In the genomic region with DNA sequence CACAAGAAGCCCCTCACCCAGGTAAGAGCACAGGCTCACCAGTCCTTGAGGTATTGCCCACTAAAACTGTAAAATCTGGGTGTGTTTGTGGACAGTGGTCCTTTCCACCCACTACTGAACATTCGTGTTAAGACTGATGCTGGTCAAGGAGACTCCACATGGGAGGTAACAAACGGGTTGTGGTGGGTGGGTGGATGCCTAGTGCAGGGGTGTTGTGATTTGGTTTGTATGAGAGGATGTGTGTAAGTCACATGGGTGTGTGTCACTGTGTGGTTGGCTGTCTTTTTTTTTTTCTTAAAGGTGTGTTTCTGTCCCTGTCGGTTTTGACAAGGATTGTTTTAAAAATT, we compare ENCODE assay signal across 8 mouse cellular contexts. TPM values are rescaled to one million over a fixed set of nuclear protein-coding genes. Genes with fewer than 3 reads are reported as not detected.
DNase-seq lines count a peak whose midpoint lies in the region; ATAC-seq and TF ChIP-seq lines count a peak whose summit lies in the region.

No protein-coding gene starts in this region.

- peak overlapping the region; percentile 87 for H3K4me3 ChIP-seq in heart, embryonic 16.5 days (ENCODE audit: low read length)
- H3K4me3 ChIP-seq in G1E (ENCODE audit: low read depth, low read length), result peak overlapping the region; percentile 75; the same call in 1 of the 2 replicates
- peak overlapping the region; percentile 84 for H3K4me3 ChIP-seq in forebrain, embryonic 12.5 days (replicated peaks)
- H3K4me3 ChIP-seq in liver, embryonic 14.5 days (ENCODE audit: insufficient read depth in 1 of 2, low read depth in 2 of 2, low read length in 2 of 2), result peak overlapping the region; percentile 44 to 56; a peak in 2 of 4 replicates
- peak overlapping the region; percentile 61 for H3K4me3 ChIP-seq in stomach, postnatal 0 days (ENCODE audit: low read depth, low read length)

- 4% methylated on average over 3 of the region's 3 CpGs for WGBS in heart, embryonic 16.5 days
- WGBS in forebrain, embryonic 12.5 days, result 4% methylated on average over 3 of the region's 3 CpGs
- WGBS in liver, embryonic 14.5 days (ENCODE audit: insufficient replicate concordance), result 17% methylated on average over 3 of the region's 3 CpGs
- WGBS in stomach, postnatal 0 days, result 19% methylated on average over 3 of the region's 3 CpGs

- peak overlapping the region; percentile 96 for H3K27ac ChIP-seq in heart, embryonic 16.5 days (ENCODE audit: low read length)
- peak overlapping the region; percentile 99 for H3K27ac ChIP-seq in forebrain, embryonic 12.5 days
- H3K27ac ChIP-seq in liver, embryonic 14.5 days, result no peak overlapping the region
- peak overlapping the region; percentile 93 for H3K27ac ChIP-seq in stomach, postnatal 0 days (replicated peaks)

- H3K36me3 ChIP-seq in heart, embryonic 16.5 days (ENCODE audit: control insufficient read depth, insufficient read depth), result no peaks in the 10 kb centered on the region
- peaks cover 45% of the 10 kb centered on the region for H3K36me3 ChIP-seq in G1E (replicated peaks)
- H3K36me3 ChIP-seq in forebrain, embryonic 12.5 days (replicated peaks), result no peaks in the 10 kb centered on the region
- H3K36me3 ChIP-seq in liver, embryonic 14.5 days (replicated peaks; ENCODE audit: control insufficient read depth, insufficient read depth, low read depth), result no peaks in the 10 kb centered on the region
- no peaks in the 10 kb centered on the region for H3K36me3 ChIP-seq in stomach, postnatal 0 days (ENCODE audit: control insufficient read depth, insufficient read depth, low read length)

- no peaks in the 10 kb centered on the region for H3K9me3 ChIP-seq in heart, embryonic 16.5 days (replicated peaks; ENCODE audit: control insufficient read depth, low read length)
- no peaks in the 10 kb centered on the region for H3K9me3 ChIP-seq in G1E (replicated peaks)
- H3K9me3 ChIP-seq in forebrain, embryonic 12.5 days, result no peaks in the 10 kb centered on the region
- no peaks in the 10 kb centered on the region for H3K9me3 ChIP-seq in liver, embryonic 14.5 days (ENCODE audit: control insufficient read depth, low read length)
- no peaks in the 10 kb centered on the region for H3K9me3 ChIP-seq in stomach, postnatal 0 days (ENCODE audit: control insufficient read depth, low read length)

- H3K4me1 ChIP-seq in heart, embryonic 16.5 days (ENCODE audit: control insufficient read depth, insufficient read depth, low read length), result peaks cover 59% of the 10 kb centered on the region
- peaks cover 26% of the 10 kb centered on the region for H3K4me1 ChIP-seq in G1E (ENCODE audit: insufficient read depth, low read depth, low read length)
- H3K4me1 ChIP-seq in forebrain, embryonic 12.5 days, result peaks cover 66% of the 10 kb centered on the region
- H3K4me1 ChIP-seq in liver, embryonic 14.5 days (replicated peaks; ENCODE audit: control insufficient read depth in 2 of 2, insufficient read depth in 2 of 2, low read length in 1 of 2), result peaks cover 2 to 15% of the 10 kb centered on the region in 2 experiments; a peak in 2 of 4 replicates
- peaks cover 24% of the 10 kb centered on the region for H3K4me1 ChIP-seq in stomach, postnatal 0 days (replicated peaks; ENCODE audit: control insufficient read depth, insufficient read depth)

- no peaks in the 10 kb centered on the region for H3K27me3 ChIP-seq in heart, embryonic 16.5 days (ENCODE audit: control insufficient read depth, insufficient read depth, low read length)
- peaks cover 8% of the 10 kb centered on the region for H3K27me3 ChIP-seq in G1E (ENCODE audit: insufficient read depth, low read length)
- no peaks in the 10 kb centered on the region for H3K27me3 ChIP-seq in forebrain, embryonic 12.5 days
- no peaks in the 10 kb centered on the region for H3K27me3 ChIP-seq in liver, embryonic 14.5 days (ENCODE audit: control insufficient read depth, insufficient read depth, low read length)
- H3K27me3 ChIP-seq in stomach, postnatal 0 days (ENCODE audit: control insufficient read depth, insufficient read depth, low read length), result no peaks in the 10 kb centered on the region

- no peak for TF ChIP-seq EP300 in liver, embryonic 14.5 days (IDR thresholded peaks at IDR 0.05; ENCODE audit: low read depth)
- no peak for TF ChIP-seq EP300 in stomach, postnatal 0 days (optimal IDR thresholded peaks at IDR 0.05)

- DNase-seq in heart, postnatal 4 days, result no peak
- no peak for DNase-seq in G1E (ENCODE audit: low spot score)
- no peak for DNase-seq in liver, embryonic 14.5 days (ENCODE audit: low read depth in 3 of 3, low spot score in 3 of 3)
- DNase-seq in stomach, postnatal 0 days (ENCODE audit: low spot score), result no peak
- no peak for DNase-seq in embryo, embryonic 10.5 days (ENCODE audit: low spot score)
- DNase-seq in spleen, postnatal 36 days (ENCODE audit: low spot score in 2 of 2), result no peak

- H3K9ac ChIP-seq in heart, embryonic 16.5 days (ENCODE audit: low read length), result peak overlapping the region; percentile 94
- peak overlapping the region; percentile 91 for H3K9ac ChIP-seq in forebrain, embryonic 12.5 days
- no peak overlapping the region for H3K9ac ChIP-seq in liver, embryonic 14.5 days (replicated peaks)
- H3K9ac ChIP-seq in stomach, postnatal 0 days (ENCODE audit: low read length), result peak overlapping the region; percentile 83

- no peak for TF ChIP-seq CTCF in G1E (IDR thresholded peaks at IDR 0.05; ENCODE audit: low read depth, low read length)
- no peak for TF ChIP-seq CTCF in liver, embryonic 14.5 days (IDR thresholded peaks at IDR 0.05; ENCODE audit: low read depth)
- TF ChIP-seq CTCF in stomach, postnatal 0 days (IDR thresholded peaks at IDR 0.05; ENCODE audit: low read depth), result no peak

- ATAC-seq in heart, embryonic 16.5 days (replicated peaks; ENCODE audit: extremely low read depth, insufficient read depth, low FRiP score), result no peak
- no peak for ATAC-seq in G1E (ENCODE audit: extremely low read depth, insufficient number of reproducible peaks, low FRiP score, poor library complexity, severe bottlenecking)
- ATAC-seq in forebrain, embryonic 12.5 days (ENCODE audit: low FRiP score), result no peak
- no peak for ATAC-seq in liver, embryonic 14.5 days (ENCODE audit: insufficient read depth)
- ATAC-seq in stomach, postnatal 0 days (ENCODE audit: low FRiP score, low TSS enrichment), result no peak

- peak overlapping the region; percentile 68 for H3K4me2 ChIP-seq in heart, embryonic 16.5 days (ENCODE audit: low read depth, low read length)
- peak overlapping the region; percentile 73 for H3K4me2 ChIP-seq in forebrain, embryonic 12.5 days
- peak overlapping the region; percentile 63 for H3K4me2 ChIP-seq in liver, embryonic 14.5 days (ENCODE audit: low read depth)
- H3K4me2 ChIP-seq in stomach, postnatal 0 days (replicated peaks; ENCODE audit: low read depth), result peak overlapping the region; percentile 69

RNA-seq across cellular contexts. Expression of a gene that starts 0.9 kb away (rescaled TPM):
- 181 and 193 TPM in 2 replicates for polyA plus RNA-seq in heart, embryonic 16.5 days (2015; fragmentation: Nextera tagmentation; extraction: Ambion mirVana)
- total RNA-seq in heart, postnatal 4 days (2021), result 100 to 1,000 TPM; 140 to 147 TPM
- 5.9 and 7.4 TPM in 2 replicates for total RNA-seq in G1E (2014; fragmentation: Nextera tagmentation)
- total RNA-seq in G1E (2017), result 9.4 and 10.4 TPM in 2 replicates
- 3.2 and 4.0 TPM in 2 replicates for polyA plus RNA-seq in G1E (2012)
- polyA plus RNA-seq in forebrain, embryonic 12.5 days (2016; fragmentation: Nextera tagmentation; extraction: Ambion mirVana), result 405 and 443 TPM in 2 replicates
- 10.4 and 11.1 TPM in 2 replicates for polyA plus RNA-seq in liver, embryonic 14.5 days (2012; rRNA removed)
- polyA plus RNA-seq in liver, embryonic 14.5 days (2014; fragmentation: Nextera tagmentation; extraction: Ambion mirVana), result 14.4 and 16.5 TPM in 2 replicates
- polyA plus RNA-seq in stomach, postnatal 0 days (2015; fragmentation: Nextera tagmentation; extraction: Ambion mirVana), result 79.4 and 81.6 TPM in 2 replicates

RNA-seq across cellular contexts. Expression of a gene that starts 14.0 kb away (rescaled TPM):
- polyA plus RNA-seq in heart, embryonic 16.5 days (2015; fragmentation: Nextera tagmentation; extraction: Ambion mirVana), result 106 and 108 TPM in 2 replicates
- 10 to 100 TPM; 11.9 to 18.1 TPM for total RNA-seq in heart, postnatal 4 days (2021)
- not detected in 2 replicates for total RNA-seq in G1E (2014; fragmentation: Nextera tagmentation)
- 0.12 TPM in 1 of 2 replicates, not detected in the other for total RNA-seq in G1E (2017)
- polyA plus RNA-seq in G1E (2012), result not detected in 2 replicates
- polyA plus RNA-seq in forebrain, embryonic 12.5 days (2016; fragmentation: Nextera tagmentation; extraction: Ambion mirVana), result 1.6 and 2.3 TPM in 2 replicates
- polyA plus RNA-seq in liver, embryonic 14.5 days (2012; rRNA removed), result 0.09 and 0.11 TPM in 2 replicates
- polyA plus RNA-seq in liver, embryonic 14.5 days (2014; fragmentation: Nextera tagmentation; extraction: Ambion mirVana), result 0.22 TPM in 1 of 2 replicates, not detected in the other
- 9.8 and 9.9 TPM in 2 replicates for polyA plus RNA-seq in stomach, postnatal 0 days (2015; fragmentation: Nextera tagmentation; extraction: Ambion mirVana)

RNA-seq across cellular contexts. Expression of a gene that starts 52.5 kb away (rescaled TPM):
- polyA plus RNA-seq in heart, embryonic 16.5 days (2015; fragmentation: Nextera tagmentation; extraction: Ambion mirVana), result 0.16 and 0.17 TPM in 2 replicates
- total RNA-seq in heart, postnatal 4 days (2021), result under 1 TPM in 1 of 2 experiments, not detected in 1; 0.11 TPM
- total RNA-seq in G1E (2014; fragmentation: Nextera tagmentation), result not detected in 2 replicates
- 0.05 TPM in 1 of 2 replicates, not detected in the other for total RNA-seq in G1E (2017)
- polyA plus RNA-seq in G1E (2012), result not detected in 2 replicates
- polyA plus RNA-seq in forebrain, embryonic 12.5 days (2016; fragmentation: Nextera tagmentation; extraction: Ambion mirVana), result 0.05 and 0.06 TPM in 2 replicates
- 0.01 TPM in 1 of 2 replicates, not detected in the other for polyA plus RNA-seq in liver, embryonic 14.5 days (2012; rRNA removed)
- not detected in 2 replicates for polyA plus RNA-seq in liver, embryonic 14.5 days (2014; fragmentation: Nextera tagmentation; extraction: Ambion mirVana)
- not detected in 2 replicates for polyA plus RNA-seq in stomach, postnatal 0 days (2015; fragmentation: Nextera tagmentation; extraction: Ambion mirVana)

RNA-seq across cellular contexts. Expression of a gene that starts 55.7 kb away (rescaled TPM):
- 25.3 and 30.6 TPM in 2 replicates for polyA plus RNA-seq in heart, embryonic 16.5 days (2015; fragmentation: Nextera tagmentation; extraction: Ambion mirVana)
- total RNA-seq in heart, postnatal 4 days (2021), result 10 to 100 TPM; 19.1 to 20.1 TPM
- total RNA-seq in G1E (2014; fragmentation: Nextera tagmentation) (19.9 and 33.3 TPM in 2 replicates), G1E (2017) (13.1 and 14.8 TPM in 2 replicates)
- 69.3 and 71.4 TPM in 2 replicates for polyA plus RNA-seq in G1E (2012)
- polyA plus RNA-seq in forebrain, embryonic 12.5 days (2016; fragmentation: Nextera tagmentation; extraction: Ambion mirVana), result 122 and 127 TPM in 2 replicates
- 12.7 and 15.4 TPM in 2 replicates for polyA plus RNA-seq in liver, embryonic 14.5 days (2012; rRNA removed)
- 11.0 and 11.6 TPM in 2 replicates for polyA plus RNA-seq in liver, embryonic 14.5 days (2014; fragmentation: Nextera tagmentation; extraction: Ambion mirVana)
- polyA plus RNA-seq in stomach, postnatal 0 days (2015; fragmentation: Nextera tagmentation; extraction: Ambion mirVana), result 19.1 and 19.5 TPM in 2 replicates

RNA-seq across cellular contexts. Expression of a gene that starts 57.8 kb away (rescaled TPM):
- polyA plus RNA-seq in heart, embryonic 16.5 days (2015; fragmentation: Nextera tagmentation; extraction: Ambion mirVana), result 117 and 129 TPM in 2 replicates
- total RNA-seq in heart, postnatal 4 days (2021), result 100 to 1,000 TPM; 114 to 115 TPM
- total RNA-seq in G1E (2014; fragmentation: Nextera tagmentation) (82.2 and 116 TPM in 2 replicates), G1E (2017) (120 and 124 TPM in 2 replicates)
- 47.8 and 60.1 TPM in 2 replicates for polyA plus RNA-seq in G1E (2012)
- polyA plus RNA-seq in forebrain, embryonic 12.5 days (2016; fragmentation: Nextera tagmentation; extraction: Ambion mirVana), result 139 and 143 TPM in 2 replicates
- polyA plus RNA-seq in liver, embryonic 14.5 days (2012; rRNA removed), result 25.4 and 34.6 TPM in 2 replicates
- polyA plus RNA-seq in liver, embryonic 14.5 days (2014; fragmentation: Nextera tagmentation; extraction: Ambion mirVana), result 36.2 and 40.1 TPM in 2 replicates
- polyA plus RNA-seq in stomach, postnatal 0 days (2015; fragmentation: Nextera tagmentation; extraction: Ambion mirVana), result 57.0 and 59.8 TPM in 2 replicates
